Mouse (Mus musculus) embryo, embryonic 11 days (tissue): ENCODE results near the gene Fam169a.
"Not testable (repeated sequence)": the region's sequence is repeated elsewhere in the genome, so short reads cannot be mapped to it uniquely, and the experiment has no call there.

Experiments
- DNase-seq: peaks from one replicate; pipeline ENCODE4 v3.0.0-alpha.2; 2015

Fam169a gene

GRCm38 (mm10) chr13:97080615-97081014 is 13.5 kb downstream of the Fam169a start:
- no peak for DNase-seq

GRCm38 (mm10) chr13:97082432-97082831 is 15.3 kb downstream of the Fam169a start:
- no peak for DNase-seq

- no peak for DNase-seq
These were observed 19.2 kb downstream of the Fam169a start for GRCm38 (mm10) chr13:97086316-97086715.

GRCm38 (mm10) chr13:97087421-97087820 is 20.3 kb downstream of the Fam169a start:
- DNase-seq, result no peak

GRCm38 (mm10) chr13:97088183-97088582 is 21.1 kb downstream of the Fam169a start:
- no peak for DNase-seq

- no peak for DNase-seq
These were observed 28.6 kb downstream of the Fam169a start for GRCm38 (mm10) chr13:97095726-97096125.

- peak; percentile 65 for DNase-seq
These were observed 32.2 kb downstream of the Fam169a start, which contains the start of gene Gm6169 for GRCm38 (mm10) chr13:97099187-97099852. Gm6169 (minus strand) TSS chr13:97099237.

- no peak for DNase-seq
These were observed 37.9 kb downstream of the Fam169a start for GRCm38 (mm10) chr13:97104996-97105395.

GRCm38 (mm10) chr13:97107721-97108120 is 40.6 kb downstream of the Fam169a start:
- not testable (repeated sequence) for DNase-seq

GRCm38 (mm10) chr13:97109046-97109445 is 42.0 kb downstream of the Fam169a start:
- DNase-seq, result no peak

- no peak for DNase-seq
These were observed 54.3 kb downstream of the Fam169a start for GRCm38 (mm10) chr13:97121341-97121740.

GRCm38 (mm10) chr13:97129654-97130053 is 62.6 kb downstream of the Fam169a start:
- not testable (repeated sequence) for DNase-seq

- DNase-seq, result not testable (repeated sequence)
These were observed 63.3 kb downstream of the Fam169a start for GRCm38 (mm10) chr13:97130413-97130812.

GRCm38 (mm10) chr13:97137466-97138400 is 70.6 kb downstream of the Fam169a start, which contains the start of the genes Gfm2 and Nsa2:
Gfm2 (plus strand) TSS chr13:97137937.
Nsa2 (minus strand) TSS chr13:97137937.
- peak; percentile 96 for DNase-seq

GRCm38 (mm10) chr13:97138404-97138931 is 71.4 kb downstream of the Fam169a start:
- not testable (repeated sequence) for DNase-seq

- DNase-seq, result no peak
These were observed 75.2 kb downstream of the Fam169a start for GRCm38 (mm10) chr13:97142321-97142720.

GRCm38 (mm10) chr13:97145834-97146233 is 78.7 kb downstream of the Fam169a start:
- DNase-seq, result peak; percentile 76

- DNase-seq, result no peak
These were observed 108.6 kb downstream of the Fam169a start for GRCm38 (mm10) chr13:97175520-97176264.

GRCm38 (mm10) chr13:97176731-97177130 is 109.6 kb downstream of the Fam169a start:
- no peak for DNase-seq

GRCm38 (mm10) chr13:97178943-97179342 is 111.9 kb downstream of the Fam169a start:
- DNase-seq, result no peak

- DNase-seq, result no peak
These were observed 113.2 kb downstream of the Fam169a start for GRCm38 (mm10) chr13:97180113-97180828.
